ENCODE assay signal across 8 mouse cellular contexts in genomic region chrX:133691581-133692391, GRCm38 (mm10). TPM values are rescaled to one million over a fixed set of nuclear protein-coding genes. Genes with fewer than 3 reads are reported as not detected.
DNase-seq lines count a peak whose midpoint lies in the region; ATAC-seq and TF ChIP-seq lines count a peak whose summit lies in the region.

No protein-coding gene starts in this region.

- no peaks in the 10 kb centered on the region for H3K27me3 ChIP-seq in G1E (ENCODE audit: insufficient read depth, low read length)
- no peaks in the 10 kb centered on the region for H3K27me3 ChIP-seq in forebrain, embryonic 14.5 days (replicated peaks; ENCODE audit: control insufficient read depth, insufficient read depth, low read length)
- H3K27me3 ChIP-seq in hindbrain, embryonic 13.5 days = no peaks in the 10 kb centered on the region
- H3K27me3 ChIP-seq in lung, embryonic 16.5 days (ENCODE audit: control insufficient read depth, insufficient read depth, low read depth, low read length) = peaks cover 14% of the 10 kb centered on the region

- ATAC-seq in G1E (ENCODE audit: extremely low read depth, insufficient number of reproducible peaks, low FRiP score, poor library complexity, severe bottlenecking) = peak; percentile 75
- ATAC-seq in forebrain, embryonic 14.5 days = no peak
- no peak for ATAC-seq in hindbrain, embryonic 13.5 days (ENCODE audit: low FRiP score)
- ATAC-seq in lung, embryonic 16.5 days (ENCODE audit: low read depth) = no peak; the same call in 1 of the 2 replicates

- no peak overlapping the region for H3K27ac ChIP-seq in bone marrow, adult 2 months (ENCODE audit: control insufficient read depth, insufficient read depth, low read depth, low read length, poor library complexity)
- H3K27ac ChIP-seq in forebrain, embryonic 14.5 days (ENCODE audit: low read depth, low read length) = peak overlapping the region; percentile 45; the same call in 1 of the 2 replicates
- H3K27ac ChIP-seq in hindbrain, embryonic 13.5 days = peak overlapping the region; percentile 74
- H3K27ac ChIP-seq in lung, embryonic 16.5 days (ENCODE audit: low read length) = no peak overlapping the region

- no peak for TF ChIP-seq POLR2A in bone marrow, adult 2 months (IDR thresholded peaks at IDR 0.05; ENCODE audit: borderline replicate concordance, control insufficient read depth, low read depth, low read length)

- no peaks in the 10 kb centered on the region for H3K4me1 ChIP-seq in G1E (ENCODE audit: insufficient read depth, low read depth, low read length)
- no peaks in the 10 kb centered on the region for H3K4me1 ChIP-seq in bone marrow, adult 2 months (ENCODE audit: control insufficient read depth, insufficient read depth, low read length)
- no peaks in the 10 kb centered on the region for H3K4me1 ChIP-seq in forebrain, embryonic 14.5 days (ENCODE audit: control insufficient read depth, insufficient read depth, low read length)
- H3K4me1 ChIP-seq in hindbrain, embryonic 13.5 days (replicated peaks) = no peaks in the 10 kb centered on the region
- no peaks in the 10 kb centered on the region for H3K4me1 ChIP-seq in lung, embryonic 16.5 days (replicated peaks; ENCODE audit: control insufficient read depth, insufficient read depth, low read length)

- peak overlapping the region; percentile 63 for H3K4me2 ChIP-seq in forebrain, embryonic 14.5 days (ENCODE audit: low read length)
- peak overlapping the region; percentile 73 for H3K4me2 ChIP-seq in hindbrain, embryonic 13.5 days
- H3K4me2 ChIP-seq in lung, embryonic 16.5 days (ENCODE audit: low read depth, low read length) = peak overlapping the region; percentile 52

- H3K9ac ChIP-seq in forebrain, embryonic 14.5 days (ENCODE audit: low read length) = peak overlapping the region; percentile 46; the same call in 1 of the 2 replicates
- H3K9ac ChIP-seq in hindbrain, embryonic 13.5 days = peak overlapping the region; percentile 59; the same call in 1 of the 2 replicates
- no peak overlapping the region for H3K9ac ChIP-seq in lung, embryonic 16.5 days (ENCODE audit: low read length)

- no peak overlapping the region; the same call in 1 of the 2 replicates for H3K4me3 ChIP-seq in G1E (ENCODE audit: low read depth, low read length)
- no peak overlapping the region for H3K4me3 ChIP-seq in bone marrow, adult 2 months (replicated peaks; ENCODE audit: control insufficient read depth, low read depth, low read length)
- H3K4me3 ChIP-seq in forebrain, embryonic 14.5 days (ENCODE audit: low read depth, low read length) = peak overlapping the region; percentile 53
- H3K4me3 ChIP-seq in hindbrain, embryonic 13.5 days = peak overlapping the region; percentile 59
- H3K4me3 ChIP-seq in lung, embryonic 16.5 days (ENCODE audit: low read length) = peak overlapping the region; percentile 29

- H3K9me3 ChIP-seq in G1E (replicated peaks) = peaks cover 15% of the 10 kb centered on the region
- H3K9me3 ChIP-seq in forebrain, embryonic 14.5 days (replicated peaks; ENCODE audit: control insufficient read depth, low read length) = no peaks in the 10 kb centered on the region
- no peaks in the 10 kb centered on the region for H3K9me3 ChIP-seq in hindbrain, embryonic 13.5 days
- H3K9me3 ChIP-seq in lung, embryonic 16.5 days (ENCODE audit: control insufficient read depth, low read length) = no peaks in the 10 kb centered on the region

- DNase-seq in G1E (ENCODE audit: low spot score) = peak; percentile 10
- peak; percentile 90 for DNase-seq in forebrain, embryonic 14.5 days (ENCODE audit: low spot score)
- peak; percentile 31 to 61 for DNase-seq in layer of hippocampus, postnatal 10 days (ENCODE audit: low spot score in 2 of 2)
- DNase-seq in retina, postnatal 1 day = peak; percentile 84
- DNase-seq in spleen, postnatal 14 days (ENCODE audit: low spot score in 2 of 2) = no peak

- no peaks in the 10 kb centered on the region for H3K36me3 ChIP-seq in G1E (replicated peaks)
- H3K36me3 ChIP-seq in forebrain, embryonic 14.5 days (ENCODE audit: control insufficient read depth, insufficient read depth, low read length) = no peaks in the 10 kb centered on the region
- H3K36me3 ChIP-seq in hindbrain, embryonic 13.5 days = no peaks in the 10 kb centered on the region
- H3K36me3 ChIP-seq in lung, embryonic 16.5 days (ENCODE audit: control insufficient read depth, insufficient read depth, low read length) = no peaks in the 10 kb centered on the region

- WGBS in bone marrow, adult 2 months = 9% methylated on average over 12 of the region's 12 CpGs
- WGBS in forebrain, embryonic 14.5 days = 24% methylated on average over 12 of the region's 12 CpGs
- 16% methylated on average over 12 of the region's 12 CpGs for WGBS in hindbrain, embryonic 13.5 days
- WGBS in lung, embryonic 16.5 days = 8% methylated on average over 12 of the region's 12 CpGs

- no peak for TF ChIP-seq CTCF in G1E (IDR thresholded peaks at IDR 0.05; ENCODE audit: low read depth, low read length)
- 0 out of 2 replicates have a peak, but pooled peaks have one; percentile 8 for TF ChIP-seq CTCF in bone marrow, adult 2 months (IDR thresholded peaks at IDR 0.05; ENCODE audit: control insufficient read depth, insufficient read depth, low read length)

RNA-seq across cellular contexts. Expression of gene Pcdh19, which starts 3.0 kb away (rescaled TPM):
- not detected in 2 replicates for total RNA-seq in G1E (2014; fragmentation: Nextera tagmentation)
- total RNA-seq in G1E (2017) = under 0.01 TPM in 2 replicates
- polyA plus RNA-seq in G1E (2012) = not detected in 2 replicates
- polyA plus RNA-seq in bone marrow, adult 2 months (2011; ENCODE audit: insufficient read depth, insufficient read length, low replicate concordance, missing spikeins) = 1.2 TPM in 1 of 2 replicates, not detected in the other
- polyA plus RNA-seq in forebrain, embryonic 14.5 days (2014; fragmentation: Nextera tagmentation; extraction: Ambion mirVana) = 12.4 and 14.6 TPM in 2 replicates
- polyA plus RNA-seq in hindbrain, embryonic 13.5 days (2015; fragmentation: Nextera tagmentation; extraction: Ambion mirVana) = 11.0 and 12.2 TPM in 2 replicates
- 10 to 100 TPM; 71.3 to 87.9 TPM for total RNA-seq in layer of hippocampus, postnatal 10 days (2021)
- 1.7 and 2.1 TPM in 2 replicates for polyA plus RNA-seq in lung, embryonic 16.5 days (2015; fragmentation: Nextera tagmentation; extraction: Ambion mirVana)

Comparison
In these comparisons a context has a peak if more than half of its experiments do, and no peak if none do; other contexts are left out.
1. DNase-seq: peak in G1E (single experiment), forebrain, embryonic 14.5 days (single experiment), layer of hippocampus, postnatal 10 days (2 of 2) and retina, postnatal 1 day (single experiment); none in spleen, postnatal 14 days (0 of 2).
2. H3K4me3 ChIP-seq: peak in forebrain, embryonic 14.5 days (single experiment), hindbrain, embryonic 13.5 days (single experiment) and lung, embryonic 16.5 days (single experiment); none in G1E (single experiment) and bone marrow, adult 2 months (single experiment).
3. H3K27ac ChIP-seq: peak in forebrain, embryonic 14.5 days (single experiment) and hindbrain, embryonic 13.5 days (single experiment); none in bone marrow, adult 2 months (single experiment) and lung, embryonic 16.5 days (single experiment).
4. Peak in every context shown above with its lines, with median percentiles within 50 percentile points of each other: H3K4me2 ChIP-seq.